Mouse (Mus musculus): Measurements from ENCODE around the gene Cdc6.

Cdc6 gene

DNA sequence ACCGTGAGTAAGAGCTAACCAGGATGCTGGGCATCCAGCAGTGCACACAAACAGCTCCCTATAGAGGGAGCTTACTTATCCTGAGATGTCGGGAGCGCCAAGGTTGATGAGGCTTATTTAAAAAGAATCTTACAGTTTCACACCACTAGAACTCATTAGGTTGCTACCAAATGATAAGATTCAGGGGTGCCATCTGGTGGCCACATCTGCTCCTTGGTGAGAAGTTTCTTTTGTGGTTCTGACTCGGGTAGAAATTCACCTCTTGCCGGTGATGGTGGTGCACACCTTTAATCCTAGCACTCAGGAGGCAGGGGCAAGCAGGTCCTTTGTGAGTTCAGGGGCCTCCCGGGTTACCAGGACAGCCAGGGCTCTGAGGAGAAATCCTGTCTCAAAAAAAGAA lies 2.1 kb downstream of the Cdc6 start:
- peak; percentile 80 for DNase-seq (ENCODE audit: low read depth, low spot score)

DNA sequence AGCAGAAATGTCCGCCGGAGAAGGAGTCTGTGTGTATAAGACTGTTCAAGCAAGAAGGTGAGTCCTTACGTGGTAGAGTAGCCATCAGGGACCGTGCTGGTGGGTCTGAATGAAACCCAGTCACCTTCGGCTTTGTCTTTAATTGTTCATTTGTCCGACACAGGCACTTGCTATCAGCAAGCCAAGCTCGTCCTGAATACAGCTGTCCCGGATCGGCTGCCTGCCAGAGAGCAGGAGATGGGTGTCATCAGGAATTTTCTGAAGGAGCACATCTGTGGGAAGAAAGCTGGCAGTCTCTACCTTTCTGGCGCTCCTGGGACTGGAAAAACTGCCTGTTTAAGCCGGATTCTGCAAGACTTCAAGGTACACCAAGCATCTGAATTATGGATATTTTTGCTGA lies 2.8 kb downstream of the Cdc6 start:
- DNase-seq (ENCODE audit: low read depth, low spot score) = no peak

DNA sequence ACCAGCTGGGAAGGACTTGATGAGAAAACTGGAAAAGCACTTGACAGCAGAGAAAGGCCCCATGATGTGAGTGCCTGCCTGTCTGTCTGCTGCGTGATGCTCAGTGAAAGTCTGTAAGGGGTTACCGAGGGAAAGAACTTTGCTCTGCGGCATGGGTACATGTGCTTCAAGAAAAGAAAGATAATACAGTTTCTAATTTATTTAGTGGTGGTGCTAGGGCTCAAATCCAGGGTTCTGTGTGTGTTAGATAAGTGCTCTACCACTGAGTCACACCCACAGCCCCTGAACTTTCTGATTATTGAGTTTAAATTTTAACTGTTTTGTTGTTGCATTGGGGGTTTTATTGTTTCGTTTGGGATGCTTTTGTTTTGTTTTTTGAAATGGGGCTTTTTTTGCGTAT lies 3.9 kb downstream of the Cdc6 start:
- DNase-seq (ENCODE audit: low read depth, low spot score) = no peak

DNA sequence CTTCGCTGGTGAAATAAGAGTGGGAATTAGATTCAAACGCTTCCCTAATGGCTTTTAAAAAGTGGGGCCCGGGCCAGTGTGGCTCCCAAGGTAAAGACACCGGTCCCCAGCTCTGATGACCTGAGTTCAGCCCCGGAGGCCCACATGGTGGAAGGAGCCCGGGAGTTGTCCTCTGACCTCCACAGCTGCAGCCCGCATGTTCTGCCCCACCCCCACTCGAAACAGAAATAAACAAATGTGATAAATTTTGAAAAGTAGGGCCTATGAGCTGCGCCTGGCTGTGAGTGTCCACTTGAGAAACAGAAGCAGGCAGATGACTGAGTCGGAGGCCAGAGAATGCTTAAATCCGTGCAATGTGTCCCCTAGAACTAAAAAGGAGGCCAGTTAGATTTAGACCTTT lies 6.6 kb downstream of the Cdc6 start:
- no peak for DNase-seq (ENCODE audit: low read depth, low spot score)

DNA sequence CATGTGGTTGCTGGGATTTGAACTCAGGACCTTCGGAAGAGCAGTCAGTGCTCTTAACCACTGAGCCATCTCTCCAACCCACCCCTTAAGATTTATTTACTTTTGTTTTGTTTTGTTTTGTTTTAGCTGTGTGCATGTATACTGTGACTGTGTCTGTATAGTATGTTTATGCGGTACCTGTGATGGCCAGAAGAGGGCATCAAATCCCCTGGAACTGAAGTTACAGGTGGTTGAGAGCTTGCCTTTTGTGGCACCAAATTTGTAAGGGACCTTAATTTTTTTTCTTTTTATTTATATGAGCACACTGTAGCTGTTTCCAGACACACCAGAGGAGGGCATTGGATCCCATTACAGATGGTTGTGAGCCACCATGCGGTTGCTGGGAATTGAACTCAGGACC lies 8.8 kb downstream of the Cdc6 start:
- peak; percentile 66 for DNase-seq (ENCODE audit: low read depth, low spot score)

DNA sequence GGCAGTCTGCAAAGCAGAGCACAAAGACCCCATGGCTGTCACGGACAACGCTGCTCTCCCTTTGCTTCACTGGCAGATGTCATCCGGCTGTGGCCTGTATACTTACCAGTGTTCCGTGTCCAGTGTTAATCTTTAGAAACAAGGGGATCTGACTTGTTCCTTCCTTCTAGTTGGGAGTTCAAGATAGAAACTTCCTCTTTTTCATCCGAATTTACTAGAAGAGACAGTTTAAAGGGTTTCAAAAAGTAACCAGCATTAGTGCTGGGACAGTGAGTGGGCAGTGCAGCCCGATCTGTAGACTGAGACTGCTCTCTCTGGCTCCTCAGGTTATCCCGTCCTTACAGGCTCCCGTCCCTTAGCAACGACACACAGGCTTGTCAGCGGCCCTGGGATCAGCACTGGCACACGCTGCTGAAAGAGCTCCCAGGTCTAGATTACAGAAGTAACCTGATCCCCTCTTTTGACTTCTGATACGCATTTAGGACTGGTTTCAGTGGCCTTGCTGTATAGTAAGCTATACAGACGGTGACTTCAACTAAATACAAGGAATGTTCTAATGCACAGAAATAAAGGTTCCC lies 9.9 kb downstream of the Cdc6 start:
- no peak for DNase-seq (ENCODE audit: low read depth, low spot score)

DNA sequence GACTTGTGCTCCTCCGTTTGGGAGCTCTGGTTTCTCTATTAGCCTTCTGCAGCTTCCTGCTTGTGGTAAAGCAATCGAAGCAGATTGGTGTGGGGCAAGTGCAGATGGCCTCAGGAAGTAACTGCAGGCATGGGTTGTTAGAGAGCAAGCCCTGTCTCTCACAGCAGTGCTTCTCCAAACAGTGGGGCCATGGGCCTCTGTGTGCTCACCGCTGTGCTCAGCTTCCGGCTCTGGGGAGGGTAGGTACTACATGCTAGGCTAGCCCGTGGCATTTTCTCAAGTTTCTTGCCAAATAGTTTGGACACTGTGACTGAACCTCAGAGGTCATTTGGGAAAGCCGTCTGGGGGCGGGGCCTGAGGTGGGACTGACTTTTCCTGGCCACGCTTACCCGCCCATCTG lies 10.6 kb downstream of the Cdc6 start:
- peak; percentile 25 for DNase-seq (ENCODE audit: low read depth, low spot score)

DNA sequence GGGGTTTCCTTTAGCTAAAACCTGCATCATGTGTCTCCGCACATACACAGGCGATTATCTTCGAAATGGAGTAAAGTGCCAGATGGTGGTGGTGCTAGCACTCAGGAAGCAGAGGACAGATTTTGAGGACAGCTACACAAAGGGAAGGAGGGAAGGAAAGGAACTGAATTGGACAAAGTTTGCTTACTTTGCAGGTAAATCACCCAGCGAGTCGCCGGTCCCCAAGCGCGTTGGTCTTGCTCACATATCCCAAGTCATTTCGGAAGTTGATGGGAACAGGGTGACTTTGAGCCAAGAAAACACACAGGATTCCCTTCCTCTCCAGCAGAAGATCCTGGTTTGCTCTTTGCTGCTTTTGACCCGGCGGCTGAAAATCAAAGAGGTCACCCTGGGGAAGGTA lies 11.4 kb downstream of the Cdc6 start:
- no peak for DNase-seq (ENCODE audit: low read depth, low spot score)

DNA sequence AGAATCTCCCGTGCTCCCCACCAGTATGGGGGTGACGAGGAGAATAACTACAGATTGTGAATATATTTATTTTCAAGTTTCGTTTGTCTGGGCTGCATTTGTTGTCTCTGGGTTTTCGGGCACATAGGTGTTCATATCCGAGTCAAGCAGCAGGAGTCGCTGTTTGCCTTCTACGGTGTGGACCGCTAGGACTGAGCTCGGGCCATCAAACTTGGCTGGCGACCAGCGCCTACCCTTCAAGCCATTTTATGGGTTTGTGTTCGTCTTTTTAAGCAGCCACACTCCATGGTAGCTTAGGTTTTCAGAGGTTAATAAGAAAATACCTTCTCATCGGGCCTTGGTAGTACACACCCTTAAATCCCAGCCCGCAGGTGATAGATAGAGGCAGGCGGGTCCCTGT lies 14.2 kb downstream of the Cdc6 start:
- DNase-seq (ENCODE audit: low read depth, low spot score) = peak; percentile 82

DNA sequence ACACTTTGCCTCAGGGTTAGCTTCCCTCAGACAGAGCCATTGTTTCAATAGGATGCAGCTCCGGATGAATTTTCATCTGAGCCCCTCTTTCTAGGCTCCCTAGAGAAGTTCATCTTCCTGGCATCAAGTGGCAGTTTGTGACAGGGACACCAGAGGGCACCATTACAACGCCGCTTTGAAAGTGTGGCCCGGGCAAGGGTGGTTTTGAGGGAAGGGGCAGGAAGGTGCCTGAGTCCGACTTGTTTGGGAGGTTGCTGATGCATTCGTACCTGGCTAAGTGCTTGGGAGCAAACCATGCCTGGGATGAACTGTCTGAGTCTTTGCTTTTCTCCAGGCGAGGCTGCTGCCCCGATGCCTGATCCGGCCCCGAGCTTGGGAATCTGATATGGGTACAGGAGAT lies 14.7 kb downstream of the Cdc6 start:
- DNase-seq (ENCODE audit: low read depth, low spot score) = peak; percentile 79

DNA sequence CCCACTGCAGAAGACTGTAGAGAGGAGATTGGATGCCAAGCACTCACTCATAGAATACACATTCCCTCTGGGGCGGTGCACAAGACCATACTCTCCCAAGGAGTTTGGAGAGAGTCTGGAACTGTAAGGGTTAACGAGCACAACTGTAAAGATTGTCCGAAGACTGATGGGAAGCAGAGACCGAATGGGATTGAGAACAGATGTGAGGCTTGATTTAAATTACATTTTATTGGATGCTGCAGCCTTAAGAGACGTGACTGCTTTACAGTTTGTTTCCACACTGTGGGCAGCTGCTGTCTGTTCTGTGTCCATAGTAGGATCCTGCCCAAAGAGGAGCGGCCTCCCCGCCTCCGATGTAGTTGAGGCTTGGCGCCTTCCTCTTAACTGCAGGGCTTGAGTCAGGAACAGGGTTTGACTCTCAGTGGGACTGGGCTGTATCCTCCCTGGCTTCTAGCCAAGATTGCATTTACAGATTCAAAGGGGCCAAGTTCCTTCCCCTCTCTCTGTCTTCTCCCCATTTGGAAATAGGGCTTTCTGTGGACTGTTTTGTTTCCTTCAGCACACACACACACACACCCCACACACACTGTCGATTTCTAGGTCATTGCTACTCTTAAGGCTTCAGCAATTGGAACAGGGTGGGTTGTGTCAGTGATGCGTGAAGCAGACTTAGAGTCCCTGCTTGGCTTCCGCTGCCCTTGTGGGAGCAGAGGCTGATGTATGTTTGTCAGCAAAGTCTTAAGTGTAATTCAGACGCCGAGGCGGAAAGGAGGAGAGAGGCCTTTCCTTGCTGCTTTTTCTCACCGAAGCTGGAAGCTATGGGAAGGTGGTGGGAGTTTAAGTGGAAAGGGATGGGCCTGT lies 15.5 kb downstream of the Cdc6 start:
- DNase-seq (ENCODE audit: low read depth, low spot score) = peak; percentile 52

DNA sequence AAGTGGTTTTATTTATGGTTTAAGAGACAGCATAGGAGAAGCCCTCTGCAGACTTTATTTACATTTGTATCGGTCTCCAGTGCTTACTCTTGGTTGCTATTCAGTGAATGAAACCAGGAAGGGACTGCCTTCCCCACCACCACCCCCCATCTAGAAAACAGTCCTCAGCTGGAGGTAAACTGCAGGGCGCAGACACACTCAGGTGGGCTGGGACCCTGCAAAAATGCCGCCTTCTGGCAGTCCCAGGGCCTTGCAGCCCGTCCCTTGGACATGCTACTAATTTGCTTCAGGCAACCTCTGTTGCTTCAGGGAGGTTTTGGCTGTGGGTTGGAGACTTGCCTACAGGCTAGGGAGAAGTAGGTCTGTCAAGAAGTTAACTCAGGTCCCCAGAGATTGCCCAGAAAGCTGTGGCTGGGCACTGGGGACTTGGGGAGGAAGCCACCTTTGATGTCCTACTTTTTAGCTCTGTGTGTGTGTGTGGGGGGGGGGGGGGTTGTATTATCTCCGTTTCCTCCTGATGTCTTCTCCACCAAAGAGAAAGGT lies 17.1 kb downstream of the Cdc6 start:
- DNase-seq (ENCODE audit: low read depth, low spot score) = peak; percentile 80

DNA sequence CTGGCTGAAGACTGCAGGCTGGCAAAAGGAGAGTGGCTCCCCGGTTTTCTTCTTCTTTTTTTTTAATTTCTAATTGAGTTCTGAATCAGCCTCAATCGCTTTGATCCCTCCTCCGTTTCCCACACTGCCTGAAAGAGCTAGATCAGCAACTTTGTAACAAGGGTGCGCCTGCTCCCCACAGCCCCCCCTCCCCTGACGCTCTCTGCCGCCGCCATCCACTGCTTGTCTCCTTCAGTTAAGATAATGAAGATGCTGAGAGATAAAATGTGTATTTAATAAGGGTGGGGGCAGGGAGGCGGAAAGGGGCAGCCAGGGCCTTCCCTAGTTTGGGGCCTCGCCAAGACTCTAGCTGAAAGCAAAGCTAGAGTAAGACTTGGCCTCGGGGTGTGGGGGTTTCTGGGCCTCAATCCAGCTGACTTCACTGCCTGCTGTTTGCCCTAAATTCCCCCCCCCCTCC lies 17.7 kb downstream of the Cdc6 start:
- peak; percentile 96 for DNase-seq (ENCODE audit: low read depth, low spot score)

DNA sequence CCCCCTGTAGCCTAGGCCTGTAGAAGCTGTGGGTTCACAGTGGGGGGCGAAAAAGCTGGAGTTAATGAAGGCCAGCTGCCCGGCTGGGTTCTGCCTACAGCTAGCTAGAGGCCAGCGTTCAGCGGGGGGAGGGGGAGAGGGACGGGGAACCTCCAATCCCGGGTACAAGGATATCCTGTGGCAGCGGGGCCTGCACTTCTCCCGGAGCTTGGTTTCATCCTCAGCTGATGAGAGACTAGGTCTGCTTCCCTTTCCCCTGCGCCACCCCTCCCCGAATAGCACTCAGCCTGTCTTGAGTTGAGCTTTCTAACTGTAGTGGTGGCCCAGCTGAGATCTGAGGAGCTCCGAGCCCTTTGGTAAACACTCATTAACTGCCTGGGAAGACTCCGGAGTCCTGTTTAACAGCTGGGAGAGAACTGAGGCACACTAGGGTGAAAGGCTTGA lies 18.3 kb downstream of the Cdc6 start:
- DNase-seq (ENCODE audit: low read depth, low spot score) = peak; percentile 77

DNA sequence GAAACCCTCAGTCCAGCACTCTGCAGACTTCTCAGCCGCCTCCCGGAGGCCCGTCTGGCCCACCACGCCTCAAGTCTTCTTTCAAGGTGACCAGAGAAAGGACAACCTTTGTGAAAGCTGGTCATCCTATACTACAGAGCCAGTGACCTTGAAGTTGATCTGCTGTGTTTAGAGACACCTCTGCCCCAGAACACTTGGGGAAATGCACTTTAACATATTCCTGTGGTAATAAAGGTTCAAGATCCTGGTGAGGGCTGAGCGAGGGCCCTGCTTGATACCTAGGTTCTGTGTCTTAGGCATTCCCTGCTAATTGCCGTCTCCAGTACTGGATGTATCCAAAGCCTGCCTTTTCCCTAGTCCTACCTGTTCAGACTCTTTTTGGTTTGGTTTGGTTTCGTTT lies 19.0 kb downstream of the Cdc6 start:
- DNase-seq (ENCODE audit: low read depth, low spot score) = no peak

DNA sequence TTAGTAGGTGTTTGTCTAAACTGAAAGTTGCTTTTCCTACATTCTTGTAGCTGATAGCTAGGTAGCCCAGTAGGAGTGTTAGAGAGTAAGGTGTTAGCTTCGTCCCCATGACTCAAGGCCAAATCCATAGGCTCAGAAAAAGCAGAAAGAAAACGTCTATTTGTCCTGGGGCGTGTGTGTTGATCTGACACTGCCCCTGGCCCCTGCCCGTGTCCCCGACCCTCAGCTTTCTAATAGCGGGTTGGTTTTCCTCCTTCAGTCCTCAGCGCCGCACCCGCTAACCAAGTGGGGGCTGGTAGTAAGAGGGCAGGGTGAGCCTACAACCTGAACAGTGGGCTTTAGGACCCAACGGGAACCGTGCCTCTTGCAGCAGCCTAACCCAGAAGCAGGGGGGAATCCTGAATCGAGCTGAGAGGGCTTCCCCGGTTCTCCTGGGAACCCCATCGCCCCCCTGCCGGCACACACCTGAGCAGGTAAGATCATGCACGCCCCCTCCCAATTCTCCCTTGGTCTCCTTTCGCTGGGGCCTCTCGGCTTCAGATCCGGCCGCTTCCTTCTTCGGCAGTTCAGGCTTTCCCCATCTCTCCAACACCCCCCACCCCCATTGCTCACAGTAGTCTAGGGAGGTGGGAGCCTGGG lies 20.0 kb downstream of the Cdc6 start, which contains the start of gene Rara:
Rara (plus strand) TSS at position 381 of the 639 bp plus-strand sequence.
- no peak for DNase-seq (ENCODE audit: low read depth, low spot score)

DNA sequence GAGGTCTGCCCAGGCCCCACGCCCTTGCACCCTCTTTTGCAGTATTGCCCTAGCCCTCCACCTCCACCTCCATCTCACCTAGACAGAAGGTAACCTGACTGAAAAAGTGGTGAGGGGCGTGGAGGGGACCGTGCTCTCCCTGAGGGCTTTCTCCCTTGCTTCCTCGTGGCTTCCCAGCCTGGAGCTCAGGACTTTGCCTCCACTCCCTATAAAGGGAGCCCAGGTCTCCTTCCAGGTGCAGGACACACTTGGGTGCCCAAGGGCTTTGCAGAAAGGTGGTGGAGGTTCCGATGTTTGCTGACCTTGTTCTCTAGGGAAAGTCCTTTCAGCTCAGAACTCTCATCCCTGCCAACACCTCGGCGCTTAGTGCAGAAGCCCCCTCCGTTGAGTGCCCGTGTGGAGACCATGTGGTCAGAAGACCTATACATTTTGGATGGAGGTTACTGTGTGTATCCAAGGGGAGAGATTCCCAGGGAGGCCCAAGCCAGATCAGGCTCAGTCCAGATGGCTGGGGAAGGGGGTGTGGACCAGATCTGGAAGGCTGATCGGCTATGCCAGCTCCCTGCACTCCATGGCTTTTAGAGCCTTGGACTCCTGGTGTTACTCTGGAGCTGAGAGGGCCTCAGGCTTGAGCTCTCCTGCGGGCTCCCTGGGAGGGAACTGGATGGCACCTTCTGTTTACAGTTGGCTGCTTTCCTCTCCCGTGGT lies 20.7 kb downstream of the Cdc6 start:
- no peak for DNase-seq (ENCODE audit: low read depth, low spot score)

DNA sequence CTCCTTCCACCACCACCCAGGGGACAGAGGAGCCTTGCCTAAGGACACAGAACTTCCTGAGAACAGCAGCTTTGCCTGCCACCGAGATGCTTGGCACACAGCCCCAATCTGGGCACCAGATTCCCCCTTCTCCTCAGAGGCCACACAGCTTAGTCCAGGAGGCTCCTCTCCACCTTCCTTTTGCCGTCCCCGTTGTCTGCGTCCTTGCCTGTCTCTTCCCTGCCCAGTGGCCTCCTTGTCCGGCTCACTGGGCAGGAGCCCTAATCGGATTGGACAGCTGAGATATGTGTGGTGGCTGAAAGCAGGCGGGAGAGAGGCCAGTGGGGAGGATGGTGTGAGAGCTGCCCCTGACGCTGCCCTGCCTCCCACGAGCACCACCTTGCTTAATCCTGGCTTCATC lies 21.9 kb downstream of the Cdc6 start:
- DNase-seq (ENCODE audit: low read depth, low spot score) = peak; percentile 35

DNA sequence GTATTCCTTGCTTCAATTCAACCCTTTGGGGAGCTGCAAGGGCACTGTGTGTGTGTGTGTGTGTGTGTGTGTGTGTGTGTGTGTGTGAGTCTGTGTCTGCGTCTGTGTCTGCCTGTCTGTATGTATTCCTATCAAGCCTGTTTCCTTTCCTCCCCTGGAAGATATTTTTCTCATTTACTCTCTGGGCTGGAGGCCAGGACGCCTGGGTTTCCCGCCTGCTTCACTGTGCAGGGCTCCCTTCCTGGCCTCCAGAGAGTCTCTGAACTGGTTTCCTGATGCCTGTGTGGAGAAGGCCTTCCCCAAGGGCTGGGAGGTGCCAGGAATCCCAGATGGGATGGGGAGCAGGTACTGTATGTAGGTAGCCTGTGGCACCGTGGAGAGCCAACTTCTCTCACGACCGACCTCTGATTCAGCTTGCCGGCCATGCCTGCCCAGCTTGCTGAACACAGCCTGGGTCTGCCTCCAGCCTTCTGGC lies 22.6 kb downstream of the Cdc6 start:
- DNase-seq (ENCODE audit: low read depth, low spot score) = peak; percentile 69

DNA sequence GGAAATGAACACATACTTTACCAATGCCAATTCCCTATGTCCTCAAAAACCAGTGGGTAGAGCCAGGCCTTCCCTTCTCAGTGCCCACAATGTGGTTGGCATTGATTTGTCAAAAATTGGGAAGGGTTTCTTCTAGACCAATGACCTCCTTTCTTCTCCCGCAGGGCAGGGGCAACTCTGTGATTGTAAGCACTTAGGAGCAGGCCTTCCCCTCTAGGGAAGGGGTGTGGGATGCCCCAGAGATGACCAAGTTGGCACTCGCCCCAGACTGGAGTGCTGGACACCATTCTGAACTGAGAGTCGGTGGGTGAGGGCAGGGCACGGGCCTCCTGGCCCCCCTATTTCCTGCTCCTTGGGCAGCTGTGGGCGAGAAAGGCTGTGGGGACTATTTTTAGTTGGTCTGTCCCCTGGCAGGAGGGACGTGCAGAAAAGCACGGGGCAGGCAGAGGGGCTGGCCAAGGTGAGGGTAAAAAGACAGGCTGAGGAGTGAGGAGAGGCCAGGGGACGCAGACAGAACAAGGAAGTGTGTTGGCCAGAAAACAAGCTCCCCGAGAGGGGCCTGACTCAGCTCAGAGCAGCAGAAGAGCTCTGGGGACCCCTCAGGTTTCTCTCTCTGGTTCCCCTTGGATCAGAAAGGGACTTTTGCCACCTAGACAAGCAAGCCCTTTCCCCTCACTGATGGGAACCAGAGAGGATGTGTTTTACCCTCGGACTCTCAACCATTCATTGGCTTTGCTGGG lies 23.3 kb downstream of the Cdc6 start:
- DNase-seq (ENCODE audit: low read depth, low spot score) = peak; percentile 82

Data from 3T3-L1 (cell line).